Mouse (Mus musculus) intestine, embryonic 15.5 days (tissue): ENCODE results near the gene Ebp. TPM values are rescaled to one million over a fixed set of nuclear protein-coding genes. Genes with fewer than 3 reads are reported as not detected.
A peak's percentile ranks its signal among the peaks of the same experiment; 100 is the strongest.

Experiments used
- ATAC-seq: fragments of 200-750 bp; cut with Nextera tagmentation; 2 replicates; pipeline ENCODE4 v1.8.0; 2017; ENCODE audit warnings: moderate TSS enrichment, moderate library complexity
- H3K27ac ChIP-seq: fragments of 300-500 bp; sonication (generic); 2 replicates; pipeline ENCODE4 v1.5.1; 2015; ENCODE audit warnings: mild to moderate bottlenecking, inconsistent platforms
- H3K27me3 ChIP-seq: fragments of 300-500 bp; sonication (generic); replicated peaks from 2 replicates; pipeline ENCODE4 v1.6.1; 2015; ENCODE audit warnings: inconsistent platforms
- H3K36me3 ChIP-seq: fragments of 300-500 bp; sonication (generic); 2 replicates; pipeline ENCODE4 v1.6.1; 2015; ENCODE audit warnings: inconsistent platforms
- H3K4me1 ChIP-seq: fragments of 300-500 bp; sonication (generic); replicated peaks from 2 replicates; pipeline ENCODE4 v1.6.1; 2015; ENCODE audit warnings: inconsistent platforms
- H3K4me2 ChIP-seq: fragments of 300-500 bp; sonication (generic); replicated peaks from 2 replicates; pipeline ENCODE4 v1.6.1; 2015; ENCODE audit warnings: mild to moderate bottlenecking, inconsistent platforms
- H3K4me3 ChIP-seq: fragments of 300-500 bp; sonication (generic); replicated peaks from 2 replicates; pipeline ENCODE4 v1.5.1; 2015; ENCODE audit warnings: inconsistent platforms
- H3K9ac ChIP-seq: fragments of 300-500 bp; sonication (generic); 2 replicates; pipeline ENCODE4 v1.6.1; 2015; ENCODE audit warnings: inconsistent platforms
- H3K9me3 ChIP-seq: fragments of 300-500 bp; sonication (generic); 2 replicates; pipeline ENCODE4 v1.6.1; 2016; ENCODE audit warnings: inconsistent platforms
- WGBS: fragments of 180-500 bp; shearing (Covaris S2); methylation state at CpG from one replicate; pipeline ENCODE4 v1.1.7; 2015; 5-methylcytosine and 5-hydroxymethylcytosine counted together
- polyA plus RNA-seq: library from polyadenylated mRNA; unstranded; fragments of >200 nt; fragmentation: Nextera tagmentation; extraction: Ambion mirVana; gene quantifications from 2 replicates; pipeline ENCODE4 v1.2.1, GENCODE M21; 2015

Ebp gene
- 83.7 and 85.1 TPM in 2 replicates for polyA plus RNA-seq

- no peaks in the 10 kb centered on the region for H3K9me3 ChIP-seq
These were observed at the start of gene Ebp for GRCm38 (mm10) chrX:8193419-8193723. Ebp (minus strand) TSS chrX:8193512.

DNA sequence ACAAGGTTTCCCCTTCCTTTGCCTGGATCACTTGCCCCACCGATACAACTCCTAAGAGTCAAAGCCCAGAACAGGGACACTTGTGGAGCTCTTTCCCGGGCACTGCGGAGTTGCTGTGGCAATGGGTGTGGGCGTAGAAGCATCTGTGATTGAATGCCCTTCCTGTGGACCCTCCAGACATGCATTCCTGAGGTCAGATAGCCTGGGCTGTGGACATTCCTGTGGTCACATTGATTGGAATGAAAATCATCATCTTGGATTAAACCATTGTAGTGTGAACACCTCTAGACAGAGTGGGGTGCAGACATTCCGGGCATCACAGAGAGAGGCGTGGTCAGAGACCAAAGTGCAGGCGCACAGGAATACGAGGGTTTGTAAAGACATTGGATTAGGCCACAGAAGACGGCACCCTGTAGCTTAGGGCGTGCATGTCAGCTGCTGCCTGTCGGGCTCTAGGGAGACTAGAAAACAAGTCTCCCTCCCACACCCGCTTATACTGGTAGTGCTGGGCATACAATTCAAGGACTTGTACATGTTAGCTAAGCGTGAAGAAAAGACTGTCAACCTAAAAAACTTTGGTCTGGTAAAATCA is 45.6 kb upstream of the Ebp start:
- Histone ChIP-seq H3K4me2 (no peak overlapping the region), H3K27ac (no peak overlapping the region), H3K36me3 (no peaks in the 10 kb centered on the region), H3K9ac (no peak overlapping the region), H3K4me3 (no peak overlapping the region), H3K4me1 (no peaks in the 10 kb centered on the region), H3K9me3 (no peaks in the 10 kb centered on the region), H3K27me3 (no peaks in the 10 kb centered on the region)
- ATAC-seq = no peak
- WGBS = 71% methylated on average over 13 of the region's 13 CpGs

More at GRCm38 (mm10) chrX:8193419-8193723, at the start of gene Ebp:
- peak within 1 kb of the TSS; percentile 62 for H3K9ac ChIP-seq
- no peaks in the 10 kb centered on the region for H3K36me3 ChIP-seq
- H3K4me1 ChIP-seq = no peaks in the 10 kb centered on the region
- peak; percentile 22; the same call in 1 of the 2 replicates for ATAC-seq
- peak within 1 kb of the TSS; percentile 56 for H3K4me3 ChIP-seq
- H3K4me2 ChIP-seq = peak within 1 kb of the TSS; percentile 61
- 22% methylated on average over 10 of the region's 10 CpGs for WGBS
- peak within 1 kb of the TSS; percentile 58 for H3K27ac ChIP-seq
- no peaks in the 10 kb centered on the region for H3K27me3 ChIP-seq

DNA sequence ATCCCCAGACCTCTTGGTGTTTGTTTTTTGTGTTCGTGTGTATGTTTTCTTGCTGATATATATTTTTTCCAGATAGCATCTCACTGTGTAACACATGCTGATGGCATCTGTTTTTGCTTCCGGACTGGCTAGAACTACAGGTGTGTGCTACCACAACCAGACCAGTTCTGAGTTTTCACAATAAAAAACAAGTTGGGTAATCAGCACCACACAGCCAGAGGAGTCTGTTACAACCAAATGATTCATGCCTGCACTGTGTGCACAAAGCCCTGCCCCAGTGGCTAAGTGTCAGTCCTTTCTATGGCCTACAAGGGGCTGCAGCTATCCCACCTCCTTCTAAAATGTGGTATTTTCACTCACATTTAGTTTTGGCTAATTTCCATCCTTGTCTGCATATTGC is 43.4 kb upstream of the Ebp start:
- H3K27me3 ChIP-seq = no peaks in the 10 kb centered on the region
- H3K4me1 ChIP-seq = no peaks in the 10 kb centered on the region
- no peak overlapping the region for H3K4me2 ChIP-seq
- H3K9me3 ChIP-seq = no peaks in the 10 kb centered on the region
- H3K36me3 ChIP-seq = no peaks in the 10 kb centered on the region
- no peak overlapping the region for H3K9ac ChIP-seq
- ATAC-seq = no peak
- no peak overlapping the region for H3K27ac ChIP-seq
- WGBS = 83% methylated on average over 2 of the region's 2 CpGs
- no peak overlapping the region for H3K4me3 ChIP-seq

DNA sequence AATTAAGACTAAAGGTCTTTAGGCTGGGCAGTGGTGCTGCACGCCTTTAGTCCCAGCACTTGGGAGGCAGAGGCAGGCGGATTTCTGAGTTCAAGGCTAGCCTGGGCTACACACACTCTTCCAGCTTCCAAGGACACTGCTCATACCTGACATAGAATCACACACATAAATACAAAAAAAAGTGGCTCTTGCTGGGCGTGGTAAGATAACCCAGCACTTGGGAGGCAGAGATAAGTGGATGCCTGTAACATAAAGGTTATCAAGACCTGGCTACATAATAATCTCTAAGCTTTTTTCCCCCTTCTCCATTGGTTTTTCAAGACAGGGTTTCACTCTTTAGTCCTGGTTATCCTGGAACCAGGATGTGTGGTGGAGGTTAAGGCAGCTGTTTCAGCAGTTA is 40.3 kb upstream of the Ebp start:
- no peak overlapping the region for H3K27ac ChIP-seq

GRCm38 (mm10) chrX:8230272-8230671 is 37.0 kb upstream of the Ebp start:
- no peak for ATAC-seq
- H3K36me3 ChIP-seq = no peaks in the 10 kb centered on the region
- WGBS = 81% methylated on average over 4 of the region's 4 CpGs

More for the DNA sequence above, 40.3 kb upstream of the Ebp start:
- Histone ChIP-seq H3K9ac (no peak overlapping the region), H3K36me3 (no peaks in the 10 kb centered on the region), H3K9me3 (no peaks in the 10 kb centered on the region), H3K27me3 (no peaks in the 10 kb centered on the region), H3K4me1 (no peaks in the 10 kb centered on the region), H3K4me3 (no peak overlapping the region), H3K4me2 (no peak overlapping the region)
- ATAC-seq = no peak
- 76% methylated on average over 3 of the region's 3 CpGs for WGBS

GRCm38 (mm10) chrX:8223473-8223872 is 30.2 kb upstream of the Ebp start:
- no peaks in the 10 kb centered on the region for H3K36me3 ChIP-seq
- WGBS = 79% methylated on average over 7 of the region's 7 CpGs

More at GRCm38 (mm10) chrX:8230272-8230671, 37.0 kb upstream of the Ebp start:
- Histone ChIP-seq H3K4me1 (no peaks in the 10 kb centered on the region), H3K9ac (no peak overlapping the region), H3K9me3 (no peaks in the 10 kb centered on the region), H3K4me2 (no peak overlapping the region), H3K27me3 (no peaks in the 10 kb centered on the region), H3K4me3 (no peak overlapping the region), H3K27ac (no peak overlapping the region)

DNA sequence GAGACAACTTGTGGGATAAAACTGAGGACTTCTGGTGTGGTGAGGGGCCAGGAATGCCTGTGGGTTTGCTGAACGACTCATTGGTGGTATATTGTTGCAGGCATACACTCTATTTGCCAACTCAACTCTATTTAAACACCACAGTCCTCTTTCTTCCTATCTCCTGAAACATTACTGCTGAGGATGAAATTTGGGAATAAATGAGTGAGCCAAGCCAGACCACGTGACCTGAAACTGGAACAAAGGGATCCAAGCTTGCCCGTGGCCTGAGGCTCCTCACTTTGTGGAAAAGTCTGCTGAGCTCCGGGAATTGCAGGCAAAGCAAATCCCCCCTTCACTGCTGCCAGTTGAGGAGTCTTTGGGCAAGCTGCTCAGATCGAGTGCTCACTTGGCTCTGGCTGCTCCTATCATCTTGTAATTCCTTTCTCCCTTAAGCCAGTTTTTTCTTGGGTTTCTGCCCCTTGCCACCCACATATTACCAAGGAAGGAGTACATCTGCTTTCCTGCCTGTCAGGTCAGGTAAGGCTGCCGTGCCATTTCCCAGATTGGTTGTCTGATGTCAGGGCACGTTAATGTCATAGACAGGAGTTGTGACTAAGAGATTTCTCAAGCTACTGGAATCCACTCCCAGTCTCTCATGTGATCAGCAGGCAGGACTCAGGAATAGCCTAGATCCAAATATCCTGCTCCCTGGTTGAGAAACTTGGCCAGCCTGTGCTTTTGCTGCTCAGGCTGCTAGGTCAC is 29.5 kb upstream of the Ebp start:
- no peak overlapping the region for H3K4me2 ChIP-seq
- H3K36me3 ChIP-seq = no peaks in the 10 kb centered on the region
- H3K27ac ChIP-seq = no peak overlapping the region
- H3K9ac ChIP-seq = no peak overlapping the region
- H3K4me1 ChIP-seq = no peaks in the 10 kb centered on the region
- no peaks in the 10 kb centered on the region for H3K9me3 ChIP-seq
- ATAC-seq = no peak
- no peaks in the 10 kb centered on the region for H3K27me3 ChIP-seq
- WGBS = 61% methylated on average over 7 of the region's 7 CpGs
- no peak overlapping the region for H3K4me3 ChIP-seq

More at GRCm38 (mm10) chrX:8223473-8223872, 30.2 kb upstream of the Ebp start:
- Histone ChIP-seq H3K4me2 (no peak overlapping the region), H3K9ac (no peak overlapping the region), H3K4me1 (no peaks in the 10 kb centered on the region), H3K4me3 (no peak overlapping the region), H3K27ac (no peak overlapping the region), H3K27me3 (no peaks in the 10 kb centered on the region), H3K9me3 (no peaks in the 10 kb centered on the region)
- ATAC-seq = no peak

DNA sequence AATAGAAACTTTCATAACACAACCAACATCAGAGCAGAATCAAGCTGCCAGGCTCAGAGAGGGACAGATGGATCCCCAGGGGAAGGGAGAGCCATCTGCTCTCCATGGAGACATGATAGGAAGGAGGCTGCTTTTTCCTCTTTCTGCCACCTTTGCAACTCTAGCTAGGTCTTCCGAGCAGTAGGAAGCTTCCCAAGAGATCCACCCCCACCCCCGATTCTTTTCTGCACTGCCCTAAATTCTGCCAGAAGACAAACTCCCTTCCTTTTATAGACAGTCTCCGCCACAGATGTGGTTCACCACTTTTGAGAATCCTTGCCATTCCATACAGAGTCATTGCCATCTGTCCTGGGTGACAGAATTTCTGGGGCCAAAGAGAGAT is 29.0 kb upstream of the Ebp start:
- no peak for ATAC-seq
- Histone ChIP-seq H3K36me3 (no peaks in the 10 kb centered on the region), H3K27ac (no peak overlapping the region), H3K27me3 (no peaks in the 10 kb centered on the region), H3K9ac (no peak overlapping the region), H3K4me2 (no peak overlapping the region), H3K4me1 (no peaks in the 10 kb centered on the region), H3K9me3 (no peaks in the 10 kb centered on the region), H3K4me3 (no peak overlapping the region)
- 78% methylated on average over 3 of the region's 3 CpGs for WGBS

GRCm38 (mm10) chrX:8219651-8220050 is 26.3 kb upstream of the Ebp start:
- Histone ChIP-seq H3K9ac (no peak overlapping the region), H3K4me3 (no peak overlapping the region), H3K9me3 (no peaks in the 10 kb centered on the region), H3K27me3 (no peaks in the 10 kb centered on the region), H3K4me1 (no peaks in the 10 kb centered on the region), H3K27ac (no peak overlapping the region), H3K4me2 (no peak overlapping the region), H3K36me3 (no peaks in the 10 kb centered on the region)
- 29% methylated on average over 8 of the region's 8 CpGs for WGBS
- ATAC-seq = no peak

DNA sequence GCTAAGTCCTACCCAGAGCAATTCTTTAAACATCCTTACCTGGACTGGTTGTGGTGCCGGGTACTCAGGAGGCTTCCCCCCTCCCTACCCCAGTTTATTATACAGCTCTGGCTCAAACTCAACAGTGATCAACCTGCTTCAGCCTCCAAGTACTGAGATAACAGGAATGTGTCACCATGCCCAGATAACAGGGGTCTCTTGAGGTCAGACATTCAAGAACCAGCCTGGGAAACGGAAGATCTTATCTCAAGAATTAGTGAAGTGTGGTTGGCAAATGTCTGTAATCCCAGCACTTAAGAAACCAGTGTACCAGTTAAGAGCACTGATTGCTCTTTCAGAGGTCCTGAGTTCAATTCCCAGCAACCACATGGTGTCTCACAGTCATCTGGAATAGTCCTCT is 24.8 kb upstream of the Ebp start:
- 42% methylated on average over 2 of the region's 2 CpGs for WGBS
- H3K4me3 ChIP-seq = no peak overlapping the region
- no peak overlapping the region for H3K4me2 ChIP-seq
- H3K27ac ChIP-seq = no peak overlapping the region
- H3K9me3 ChIP-seq = no peaks in the 10 kb centered on the region
- H3K9ac ChIP-seq = no peak overlapping the region
- H3K27me3 ChIP-seq = no peaks in the 10 kb centered on the region
- no peaks in the 10 kb centered on the region for H3K36me3 ChIP-seq
- ATAC-seq = no peak
- H3K4me1 ChIP-seq = no peaks in the 10 kb centered on the region

- Histone ChIP-seq H3K4me1 (no peaks in the 10 kb centered on the region), H3K36me3 (no peaks in the 10 kb centered on the region), H3K4me2 (no peak overlapping the region), H3K9me3 (no peaks in the 10 kb centered on the region), H3K27ac (no peak overlapping the region), H3K9ac (no peak overlapping the region), H3K27me3 (no peaks in the 10 kb centered on the region), H3K4me3 (no peak overlapping the region)
- 36% methylated on average over 6 of the region's 6 CpGs for WGBS
- ATAC-seq = no peak
These were observed 24.1 kb upstream of the Ebp start for GRCm38 (mm10) chrX:8217383-8217782.

DNA sequence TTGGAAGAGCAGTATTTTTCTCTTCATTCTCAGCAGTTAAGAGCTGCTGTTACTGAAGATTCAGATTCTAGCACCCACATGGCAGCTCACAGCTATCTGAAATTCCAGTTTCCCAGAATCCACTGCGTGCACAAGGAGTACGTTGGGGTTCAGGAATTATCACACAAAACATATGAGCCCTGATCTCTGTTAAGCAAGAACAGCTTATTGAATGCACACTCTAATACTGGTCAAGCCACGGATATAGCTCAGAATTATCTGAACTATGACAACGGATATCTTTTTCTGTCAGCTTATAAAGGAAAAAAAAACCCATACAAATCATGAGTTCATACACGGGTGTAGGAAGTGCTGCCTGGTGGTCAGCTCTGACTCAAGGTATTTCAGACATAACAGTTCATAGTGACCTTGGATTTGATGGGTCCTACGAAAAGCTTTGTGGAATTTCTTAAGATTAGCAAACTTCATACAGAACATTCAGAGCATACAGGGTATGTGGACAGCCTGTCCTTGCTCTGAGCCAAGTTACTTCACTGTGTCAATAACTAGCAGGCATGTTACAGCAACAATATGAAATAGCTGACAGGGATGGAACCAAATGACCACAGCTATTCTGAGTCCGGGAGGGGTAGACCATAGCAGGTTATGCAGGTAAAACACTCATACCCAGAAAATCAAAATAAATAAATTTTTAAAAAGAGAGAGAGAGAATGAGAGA is 18.3 kb upstream of the Ebp start:
- H3K4me3 ChIP-seq = no peak overlapping the region
- H3K27me3 ChIP-seq = no peaks in the 10 kb centered on the region
- H3K9ac ChIP-seq = no peak overlapping the region
- no peaks in the 10 kb centered on the region for H3K36me3 ChIP-seq
- H3K4me1 ChIP-seq = no peaks in the 10 kb centered on the region
- no peak overlapping the region for H3K27ac ChIP-seq
- no peak for ATAC-seq
- H3K4me2 ChIP-seq = no peak overlapping the region
- no peaks in the 10 kb centered on the region for H3K9me3 ChIP-seq
- 79% methylated on average over 7 of the region's 7 CpGs for WGBS
